Mouse (Mus musculus): ENCODE results near the gene Snrpg.
"Not testable (repeated sequence)": the region's sequence is repeated elsewhere in the genome, so short reads cannot be mapped to it uniquely, and the experiment has no call there.

Snrpg gene

GRCm38 (mm10) chr6:86370764-86371339 lies at the start of gene Snrpg:
Gene Snrpg (plus strand): TSS chr6:86371304.
- DNase-seq (ENCODE audit: low read depth, low spot score) = no peak

- DNase-seq (ENCODE audit: low read depth, low spot score) = no peak
Observed at GRCm38 (mm10) chr6:86322031-86322563, 49.0 kb upstream of the Snrpg start.

- no peak for DNase-seq (ENCODE audit: low read depth, low spot score)
Observed at GRCm38 (mm10) chr6:86322991-86323390, 48.1 kb upstream of the Snrpg start.

- DNase-seq (ENCODE audit: low read depth, low spot score) = no peak
Observed at GRCm38 (mm10) chr6:86324400-86324799, 46.7 kb upstream of the Snrpg start.

- DNase-seq (ENCODE audit: low read depth, low spot score) = no peak
Observed at GRCm38 (mm10) chr6:86325646-86326045, 45.5 kb upstream of the Snrpg start.

GRCm38 (mm10) chr6:86326866-86327265 lies 44.2 kb upstream of the Snrpg start:
- no peak for DNase-seq (ENCODE audit: low read depth, low spot score)

GRCm38 (mm10) chr6:86328369-86328768 lies 42.7 kb upstream of the Snrpg start:
- DNase-seq (ENCODE audit: low read depth, low spot score) = no peak

- no peak for DNase-seq (ENCODE audit: low read depth, low spot score)
Observed at GRCm38 (mm10) chr6:86329943-86330342, 41.2 kb upstream of the Snrpg start.

- DNase-seq (ENCODE audit: low read depth, low spot score) = no peak
Observed at GRCm38 (mm10) chr6:86335121-86335849, 35.8 kb upstream of the Snrpg start.

- no peak for DNase-seq (ENCODE audit: low read depth, low spot score)
Observed at GRCm38 (mm10) chr6:86335860-86336259, 35.2 kb upstream of the Snrpg start.

GRCm38 (mm10) chr6:86336340-86336739 lies 34.8 kb upstream of the Snrpg start:
- DNase-seq (ENCODE audit: low read depth, low spot score) = not testable (repeated sequence)

GRCm38 (mm10) chr6:86343656-86344055 lies 27.4 kb upstream of the Snrpg start:
- DNase-seq (ENCODE audit: low read depth, low spot score) = no peak

GRCm38 (mm10) chr6:86346063-86346462 lies 25.0 kb upstream of the Snrpg start:
- DNase-seq (ENCODE audit: low read depth, low spot score) = no peak

GRCm38 (mm10) chr6:86349257-86349656 lies 21.8 kb upstream of the Snrpg start:
- no peak for DNase-seq (ENCODE audit: low read depth, low spot score)

- DNase-seq (ENCODE audit: low read depth, low spot score) = no peak
Observed at GRCm38 (mm10) chr6:86354948-86355347, 16.2 kb upstream of the Snrpg start.

GRCm38 (mm10) chr6:86356956-86357355 lies 14.1 kb upstream of the Snrpg start:
- DNase-seq (ENCODE audit: low read depth, low spot score) = no peak

GRCm38 (mm10) chr6:86360691-86361090 lies 10.4 kb upstream of the Snrpg start:
- no peak for DNase-seq (ENCODE audit: low read depth, low spot score)

- no peak for DNase-seq (ENCODE audit: low read depth, low spot score)
Observed at GRCm38 (mm10) chr6:86361373-86361772, 9.7 kb upstream of the Snrpg start.

- DNase-seq (ENCODE audit: low read depth, low spot score) = peak; percentile 76
Observed at GRCm38 (mm10) chr6:86364442-86365141, 6.5 kb upstream of the Snrpg start.

- DNase-seq (ENCODE audit: low read depth, low spot score) = peak; percentile 97
Observed at GRCm38 (mm10) chr6:86365371-86366124, 5.6 kb upstream of the Snrpg start, which contains the start of gene Fam136a. Gene Fam136a (plus strand): TSS chr6:86365646.

GRCm38 (mm10) chr6:86366125-86366852 lies 4.8 kb upstream of the Snrpg start:
- DNase-seq (ENCODE audit: low read depth, low spot score) = no peak

All from retina, postnatal 7 days (tissue).